Mouse (Mus musculus) inflammation-experienced regulatory T-cells, adult 6 months (primary cell): ENCODE results near the gene Uba5. TPM values are rescaled to one million over a fixed set of nuclear protein-coding genes. Genes with fewer than 3 reads are reported as not detected.

Experiments
- ATAC-seq: one replicate; pipeline ENCODE4 v1.8.0; 2017
- polyA plus RNA-seq, 3 experiments: library from polyadenylated mRNA; unstranded; fragments of 100-300 nt; shearing (Covaris generic); gene quantifications; one replicate each; pipeline ENCODE4 v1.2.1; 2017

Gene Uba5
- polyA plus RNA-seq, 3 experiments from 2014 or later, result 12.2 to 13.2 (median 12.9) TPM

- peak; percentile 84 for ATAC-seq
Measured at GRCm38 (mm10) chr9:104063244-104063961, 469 bp upstream of the Uba5 start, which contains the start of gene Acad11. Acad11 (plus strand) TSS chr9:104063377.

- ATAC-seq, result no peak
Measured at GRCm38 (mm10) chr9:104051028-104051427, 11.9 kb downstream of the Uba5 start.

DNA sequence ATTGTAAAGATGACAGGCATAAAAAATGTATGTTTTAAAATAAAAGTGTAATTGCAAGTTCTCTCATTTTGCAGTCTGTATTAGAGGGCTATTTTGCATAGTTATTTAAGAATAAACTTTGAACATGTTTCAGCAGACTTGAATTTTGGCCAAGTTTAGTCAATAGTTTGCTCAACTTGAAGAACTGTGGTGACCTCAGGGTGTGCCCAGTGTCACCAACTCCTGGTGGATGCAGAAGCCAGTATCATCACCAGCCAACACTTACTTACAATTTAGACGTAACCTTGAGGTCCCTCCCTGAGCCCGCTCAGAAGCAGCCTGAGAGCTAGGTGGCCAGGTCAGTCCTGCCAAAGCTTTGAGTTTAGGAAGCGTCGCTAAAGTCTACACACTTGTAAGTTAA, 19.3 kb downstream of the Uba5 start:
- ATAC-seq, result no peak

GRCm38 (mm10) chr9:104040362-104040761, 22.6 kb downstream of the Uba5 start, which contains the start of gene Gm28305:
Gm28305 (plus strand) TSS chr9:104040662.
- no peak for ATAC-seq

DNA sequence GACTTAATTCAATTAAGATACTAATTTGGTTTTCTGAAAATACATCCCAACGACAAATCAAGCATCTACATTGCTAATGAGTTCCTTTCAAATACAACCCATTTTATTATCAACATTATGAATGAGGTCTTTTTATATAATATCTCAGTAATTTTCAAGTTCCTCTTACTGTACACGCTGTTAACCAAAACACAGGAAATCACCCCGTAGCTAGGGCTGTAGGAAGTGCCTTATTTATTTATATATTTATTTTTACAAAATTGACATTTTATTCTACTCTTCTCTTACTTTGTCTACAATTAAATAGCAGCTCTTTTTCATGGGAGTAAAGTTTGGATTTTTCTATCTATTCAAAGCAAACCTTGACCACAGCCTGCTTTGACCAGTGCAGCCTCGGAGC, 23.2 kb downstream of the Uba5 start:
- no peak for ATAC-seq

DNA sequence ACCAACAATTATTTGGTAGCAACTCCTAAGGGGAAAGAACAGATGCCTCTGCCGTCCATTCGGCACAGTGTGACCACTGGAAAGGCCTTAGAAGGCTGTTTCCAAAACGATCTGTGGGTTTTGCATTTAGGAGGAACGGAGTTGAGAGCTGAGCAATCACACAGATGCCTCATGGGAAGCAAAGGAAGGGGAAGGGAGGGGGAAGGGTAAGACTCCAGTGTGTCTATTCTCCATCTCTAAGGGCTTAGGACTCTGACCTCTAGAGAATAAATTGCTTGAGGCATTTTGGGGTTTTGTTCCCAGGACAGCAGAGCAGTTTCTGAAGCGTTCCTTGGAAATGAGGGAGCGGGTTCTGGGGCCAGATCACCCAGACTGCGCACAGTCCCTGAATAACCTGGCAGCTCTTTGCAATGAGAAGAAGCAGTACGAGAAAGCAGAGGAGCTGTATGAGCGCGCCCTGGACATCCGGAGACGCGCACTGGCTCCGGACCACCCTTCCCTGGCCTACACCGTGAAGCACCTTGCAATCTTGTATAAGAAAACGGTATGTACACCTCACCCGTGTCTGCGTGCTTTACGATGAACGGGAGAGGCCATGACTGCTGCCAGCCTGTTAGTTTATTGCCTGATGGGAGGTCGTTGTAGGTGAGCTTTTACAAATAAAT, 23.8 kb downstream of the Uba5 start:
- ATAC-seq, result no peak

- no peak for ATAC-seq
Measured at GRCm38 (mm10) chr9:104038266-104038665, 24.7 kb downstream of the Uba5 start.

DNA sequence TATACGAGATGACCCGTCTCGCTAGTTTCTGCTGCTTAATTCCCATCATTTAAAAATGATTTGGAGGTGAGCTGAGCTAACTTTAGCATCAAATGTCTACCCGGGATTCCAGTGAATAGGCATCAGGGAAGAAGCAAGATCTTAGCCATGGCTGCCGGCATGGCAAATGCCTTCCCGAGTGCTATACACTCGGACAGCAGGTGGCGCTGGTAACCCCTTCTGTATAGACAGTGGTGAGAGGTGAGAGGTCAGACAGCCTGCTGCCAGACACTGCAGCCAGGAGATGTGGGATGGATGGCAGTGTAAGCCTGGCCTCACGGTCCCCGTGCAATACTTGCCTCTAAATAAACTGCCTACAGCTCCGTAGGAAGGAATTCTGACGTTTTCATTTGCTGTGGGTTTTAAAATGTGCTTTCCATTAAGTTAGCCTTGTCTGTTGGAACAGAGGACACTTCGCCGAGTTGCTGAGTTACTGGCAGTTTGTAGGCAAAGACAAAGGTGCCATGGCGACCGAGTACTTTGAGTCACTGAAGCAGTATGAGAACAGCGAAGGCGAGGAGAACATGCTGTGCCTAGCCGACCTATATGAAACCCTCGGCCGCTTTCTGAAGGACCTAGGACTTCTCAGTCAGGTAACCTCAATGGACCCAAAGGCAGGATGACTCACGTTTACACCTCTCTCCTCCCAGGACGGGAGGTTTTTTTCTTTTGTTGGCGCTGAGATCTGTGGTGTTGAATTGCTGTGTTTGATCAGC, 27.5 kb downstream of the Uba5 start:
- ATAC-seq, result peak; percentile 64

DNA sequence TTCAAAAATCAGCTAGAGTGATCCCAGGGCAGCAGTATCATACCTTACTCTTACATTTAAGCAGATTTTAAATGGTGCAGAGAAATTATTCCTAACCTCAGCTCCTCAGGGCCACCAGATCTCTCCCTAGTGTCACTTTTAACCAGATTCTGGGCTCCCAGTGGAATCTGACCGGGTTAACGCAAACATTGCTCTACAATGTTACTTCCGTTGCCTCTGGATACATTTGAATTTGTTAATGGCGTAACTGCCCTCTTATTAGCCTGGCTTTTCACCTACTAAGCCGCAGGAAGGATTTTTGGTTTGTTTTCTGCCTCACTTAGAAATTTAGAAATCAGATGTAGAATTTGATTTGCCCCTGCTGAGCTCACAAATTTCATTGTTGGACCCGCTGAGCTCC, 28.2 kb downstream of the Uba5 start:
- ATAC-seq, result no peak

GRCm38 (mm10) chr9:104034231-104034630, 28.7 kb downstream of the Uba5 start:
- ATAC-seq, result no peak

DNA sequence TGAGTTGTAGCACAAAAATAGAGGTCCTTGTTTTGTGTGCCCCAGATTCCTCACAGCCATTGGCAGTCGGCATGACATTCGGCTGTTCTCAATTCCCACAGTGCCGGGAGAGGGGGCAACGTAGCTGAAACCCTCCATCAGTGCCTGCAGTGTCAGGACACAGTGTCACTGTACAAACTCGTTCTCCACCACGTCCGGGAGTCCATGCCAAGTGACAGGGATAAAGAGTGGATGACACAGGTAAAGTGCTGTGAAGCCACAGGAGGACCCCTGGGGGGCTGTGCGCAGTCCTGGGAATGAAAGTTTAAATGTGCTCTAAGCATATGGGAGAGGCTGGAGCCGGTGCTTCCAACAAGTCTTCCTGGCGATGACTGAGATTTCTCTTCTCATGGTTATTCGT, 33.1 kb downstream of the Uba5 start:
- no peak for ATAC-seq

DNA sequence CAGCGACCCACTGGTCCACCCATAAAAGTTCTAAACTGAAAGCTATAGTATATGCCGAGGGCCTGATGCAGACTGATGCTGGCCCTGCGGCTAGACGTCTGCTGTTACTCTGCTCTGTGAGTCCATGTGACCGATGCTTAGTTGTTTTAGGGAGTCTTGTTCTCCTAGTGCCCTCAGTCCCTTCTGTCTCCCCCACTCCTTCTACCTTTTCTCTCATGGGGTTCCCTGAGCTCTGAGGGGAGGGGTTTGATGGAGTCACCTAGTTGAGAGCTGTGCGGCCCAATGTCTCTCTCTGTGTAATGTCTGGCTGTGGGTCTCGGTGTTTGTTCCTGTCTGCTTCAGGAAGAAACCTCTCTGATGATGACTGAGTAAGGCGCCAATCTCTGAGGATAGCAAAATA, 35.7 kb downstream of the Uba5 start:
- ATAC-seq, result no peak

DNA sequence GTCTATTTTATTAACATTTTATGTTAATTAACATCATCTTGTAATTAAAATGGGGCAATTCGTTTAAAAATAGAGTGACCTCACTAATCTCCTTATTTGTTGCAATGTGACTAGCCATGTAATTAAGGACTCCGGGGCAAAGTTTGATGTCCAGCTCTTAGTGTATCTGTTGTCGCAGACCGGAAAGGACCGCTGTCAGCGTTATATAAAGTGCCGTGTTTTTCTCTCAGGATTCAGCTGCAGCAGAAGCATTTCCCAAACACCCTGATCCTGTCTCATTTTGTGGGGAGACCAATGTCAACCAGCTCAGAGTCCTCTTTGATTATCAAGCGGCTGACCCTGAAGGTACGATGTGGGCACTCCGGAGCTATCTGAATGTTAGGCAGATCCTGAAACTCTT, 41.9 kb downstream of the Uba5 start:
- ATAC-seq, result no peak

DNA sequence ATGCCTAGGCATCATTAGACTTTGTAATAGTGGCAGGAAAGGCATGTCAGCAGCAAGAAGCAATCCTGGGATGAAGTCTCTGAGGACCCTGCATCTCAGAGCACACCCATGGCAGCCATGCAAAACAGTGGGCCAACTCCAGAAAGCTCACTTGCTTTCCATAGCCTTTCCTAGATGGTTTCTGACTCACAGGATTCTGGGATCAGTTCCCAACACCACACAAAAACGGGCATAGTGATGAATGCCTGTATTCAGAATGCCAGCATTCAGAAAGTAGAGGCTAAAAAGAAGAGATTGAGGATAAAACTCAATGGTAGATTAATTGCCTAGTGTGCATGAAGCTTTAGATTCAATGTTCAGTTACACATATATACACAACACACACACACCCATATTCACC, 48.4 kb downstream of the Uba5 start:
- no peak for ATAC-seq

DNA sequence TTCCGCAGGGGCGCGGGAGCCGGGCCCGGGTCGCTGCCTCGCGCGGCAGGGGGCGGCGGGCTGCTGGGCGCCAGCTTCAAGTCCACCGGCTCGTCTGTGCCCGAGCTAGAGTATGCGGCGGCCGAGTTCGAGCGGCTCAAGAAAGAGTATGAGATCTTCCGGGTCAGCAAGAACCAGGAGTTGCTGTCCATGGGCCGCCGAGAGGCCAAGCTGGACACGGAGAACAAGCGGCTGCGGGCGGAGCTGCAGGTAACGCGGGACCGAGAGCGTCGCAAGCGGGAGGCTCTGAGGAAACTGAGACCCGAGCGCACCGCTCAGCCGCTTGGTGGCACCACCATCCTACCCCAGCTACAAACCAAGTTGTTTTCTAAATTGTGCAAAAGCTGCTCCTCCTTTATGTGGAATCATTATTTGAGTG, 60.0 kb downstream of the Uba5 start:
- ATAC-seq, result peak; percentile 41

DNA sequence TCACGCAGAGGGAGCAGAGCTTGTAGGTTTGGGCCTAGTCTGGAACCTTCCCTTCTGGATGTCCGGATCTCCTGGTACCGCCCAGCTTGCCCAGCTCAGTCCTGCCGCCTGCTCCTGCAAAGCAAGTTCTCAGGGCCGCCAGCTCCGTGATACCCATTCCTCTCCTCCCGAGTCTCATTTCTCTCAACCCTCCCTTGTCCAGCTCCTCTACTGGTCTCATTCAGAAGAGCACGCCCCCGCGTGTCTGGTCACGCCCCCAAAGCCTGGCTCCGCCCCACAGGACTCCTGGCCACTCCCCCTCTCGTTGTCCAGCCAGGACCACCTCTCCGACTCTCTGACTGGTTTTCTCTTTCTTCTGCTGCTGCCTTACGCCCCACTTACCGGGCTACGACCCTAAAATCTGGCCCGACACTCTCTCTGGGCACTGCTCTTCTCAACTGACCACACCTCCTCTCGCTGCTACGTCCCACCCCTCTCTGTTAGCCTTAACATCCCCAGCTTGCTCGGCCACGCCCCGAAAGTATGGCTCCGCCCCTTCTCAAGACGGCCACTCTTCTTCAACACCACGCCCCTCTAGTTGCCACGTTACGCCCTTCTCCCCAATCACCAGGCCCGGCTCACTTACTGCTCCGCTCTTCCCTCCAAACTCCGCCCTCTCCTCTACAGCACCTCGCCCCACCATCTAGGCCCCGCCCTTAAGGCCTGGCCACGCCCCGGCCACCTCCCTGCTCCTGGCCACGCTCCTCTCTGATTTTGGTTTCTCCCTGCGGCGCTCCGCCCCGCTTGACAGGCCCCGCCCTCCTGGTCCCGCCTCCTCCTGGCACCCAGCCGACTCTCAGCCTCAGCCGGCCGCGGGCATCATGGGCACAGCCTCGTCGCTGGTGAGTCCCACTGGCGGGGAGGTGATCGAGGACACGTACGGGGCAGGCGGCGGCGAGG, 60.7 kb downstream of the Uba5 start, which contains the start of gene Nphp3:
Gene Nphp3, plus strand, starts transcription at position 624 of the 939 bp plus-strand sequence.
- peak; percentile 94 for ATAC-seq

GRCm38 (mm10) chr9:104000601-104001000, 62.3 kb downstream of the Uba5 start:
- no peak for ATAC-seq

Other genes starting within 250 kb of the Uba5 start
- 1 to 10 TPM in 2 of 3 experiments, under 1 TPM in 1; 0.13 to 1.8 (median 1.1) TPM for gene Nphp3, start 60.6 kb downstream of the Uba5 start, polyA plus RNA-seq
- gene Gm28305, start 22.5 kb downstream of the Uba5 start, polyA plus RNA-seq, result not detected
- 10 to 100 TPM in 1 of 3 experiments, 1 to 10 TPM in 2; 4.2 to 11.6 (median 4.6) TPM for gene Acad11, start 243 bp upstream of the Uba5 start, polyA plus RNA-seq
- gene Ackr4, start 63.8 kb upstream of the Uba5 start, polyA plus RNA-seq, result 1 to 10 TPM in 1 of 3 experiments, not detected in 2; 1.3 TPM
- gene Dnajc13, start 199.8 kb upstream of the Uba5 start, polyA plus RNA-seq, result 10 to 100 TPM; 22.7 to 30.5 (median 30.3) TPM